9 mouse cellular contexts compared by ENCODE assay signal in the genomic region with DNA sequence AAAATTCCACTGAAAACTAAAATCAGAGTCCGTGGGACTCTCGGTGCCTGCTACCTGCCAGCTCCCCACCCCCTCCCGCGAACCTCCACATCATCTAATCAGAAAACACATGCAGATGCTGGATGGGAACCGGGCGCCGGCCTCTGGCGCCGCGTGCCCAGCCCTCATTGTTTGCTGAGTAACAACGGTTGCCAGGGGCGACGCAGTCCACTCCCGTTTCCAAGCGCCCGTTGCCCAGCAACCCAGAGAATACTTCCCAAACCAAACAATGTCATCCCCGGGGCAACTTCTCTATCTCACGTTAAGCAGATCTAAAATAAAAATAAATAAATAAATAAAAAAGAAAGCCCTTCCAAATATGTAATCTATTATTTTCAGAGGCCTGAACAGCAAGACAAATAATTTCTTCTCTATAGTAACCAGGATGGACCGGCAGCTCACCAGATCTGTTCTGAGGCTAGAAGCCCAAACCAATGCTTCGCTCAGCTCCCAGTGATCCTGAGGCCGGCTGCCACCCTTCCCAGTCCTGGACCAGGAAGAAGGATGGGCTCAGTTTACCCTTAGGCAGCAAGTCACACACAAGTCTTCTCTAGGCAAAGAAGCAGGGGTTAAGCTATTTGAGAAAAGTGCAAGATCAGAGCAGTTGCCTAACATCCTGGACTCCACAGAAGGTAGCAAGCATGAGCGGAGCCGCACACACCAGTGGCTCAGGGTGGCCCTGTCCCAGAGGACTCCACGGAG. TPM values are rescaled to one million over a fixed set of nuclear protein-coding genes. Genes with fewer than 3 reads are reported as not detected.
DNase-seq lines count a peak whose midpoint lies in the region; ATAC-seq and TF ChIP-seq lines count a peak whose summit lies in the region.
"Had no signal": no experiment of that assay in that cellular context is flagged by ENCODE, and none has a peak within 500 bp of the region (broad histone marks: within the 10 kb centered on the region; RNA-seq: fewer than 3 reads in every experiment).

No protein-coding gene starts in this region.

- ATAC-seq in forebrain, embryonic 13.5 days = peak; percentile 83
- peak; percentile 58; the same call in 1 of the 2 replicates for ATAC-seq in heart, embryonic 15.5 days (replicated peaks; ENCODE audit: insufficient number of reproducible peaks, insufficient read depth, low FRiP score, low read depth)
- peak; percentile 28; the same call in 1 of the 2 replicates for ATAC-seq in limb, embryonic 15.5 days (ENCODE audit: insufficient number of reproducible peaks, low FRiP score, low TSS enrichment, low read depth)

- H3K27me3 ChIP-seq in spleen, adult 2 months (ENCODE audit: control insufficient read depth, insufficient read depth, low read length) = no peaks in the 10 kb centered on the region
- H3K27me3 ChIP-seq in forebrain, embryonic 13.5 days = no peaks in the 10 kb centered on the region
- no peaks in the 10 kb centered on the region for H3K27me3 ChIP-seq in heart, embryonic 15.5 days
- no peaks in the 10 kb centered on the region for H3K27me3 ChIP-seq in limb, embryonic 15.5 days

- no peak overlapping the region for H3K4me3 ChIP-seq in spleen, adult 2 months (ENCODE audit: extremely low read depth, insufficient read depth, insufficient read length)
- no peak overlapping the region for H3K4me3 ChIP-seq in forebrain, embryonic 13.5 days
- no peak overlapping the region for H3K4me3 ChIP-seq in heart, embryonic 15.5 days
- H3K4me3 ChIP-seq in limb, embryonic 15.5 days = no peak overlapping the region
- H3K4me3 ChIP-seq: megakaryocyte, embryonic 14.5 days had no signal

- peak overlapping the region; percentile 45 for H3K4me2 ChIP-seq in forebrain, embryonic 13.5 days
- no peak overlapping the region for H3K4me2 ChIP-seq in heart, embryonic 15.5 days
- H3K4me2 ChIP-seq in limb, embryonic 15.5 days = 0 out of 2 replicates have a peak overlapping the region, but pooled peaks have one; percentile 3

- H3K27ac ChIP-seq in spleen, adult 2 months (ENCODE audit: insufficient read depth, low read length) = no peak overlapping the region
- peak overlapping the region; percentile 88 for H3K27ac ChIP-seq in forebrain, embryonic 13.5 days
- peak overlapping the region; percentile 31; the same call in 1 of the 2 replicates for H3K27ac ChIP-seq in heart, embryonic 15.5 days
- H3K27ac ChIP-seq in limb, embryonic 15.5 days = 0 out of 2 replicates have a peak overlapping the region, but pooled peaks have one; percentile 22

- H3K9ac ChIP-seq in forebrain, embryonic 13.5 days = no peak overlapping the region
- H3K9ac ChIP-seq in heart, embryonic 15.5 days = no peak overlapping the region
- no peak overlapping the region for H3K9ac ChIP-seq in limb, embryonic 15.5 days

- TF ChIP-seq POLR2A in spleen, adult 2 months (IDR thresholded peaks at IDR 0.05; ENCODE audit: low read depth, low read length) = no peak

- DNase-seq in spleen, adult 2 months (ENCODE audit: low read depth in 1 of 2, low spot score in 2 of 2) = peak; percentile 15 to 44
- DNase-seq in spleen, adult 12 weeks (ENCODE audit: low spot score) = no peak
- peak; percentile 84 for DNase-seq in kidney, postnatal 10 days
- peak; percentile 52 for DNase-seq in naive thymus-derived CD4-positive, alpha-beta T cell, adult 2 months (ENCODE audit: low read depth)
- peak; percentile 69 for DNase-seq in telencephalon, adult 2 months (ENCODE audit: low read depth, low spot score)

- 48% methylated on average over 24 of the region's 24 CpGs for WGBS in spleen, adult 2 months
- WGBS in forebrain, embryonic 13.5 days = 6% methylated on average over 24 of the region's 24 CpGs
- 14% methylated on average over 24 of the region's 24 CpGs for WGBS in heart, embryonic 15.5 days
- WGBS in limb, embryonic 15.5 days = 17% methylated on average over 24 of the region's 24 CpGs

- H3K4me1 ChIP-seq in spleen, adult 2 months (ENCODE audit: control insufficient read depth, insufficient read depth, insufficient read length) = peaks cover 4% of the 10 kb centered on the region; the same call in 1 of the 2 replicates
- peaks cover 67% of the 10 kb centered on the region for H3K4me1 ChIP-seq in forebrain, embryonic 13.5 days
- peaks cover 42% of the 10 kb centered on the region for H3K4me1 ChIP-seq in heart, embryonic 15.5 days (replicated peaks)
- peaks cover 27% of the 10 kb centered on the region for H3K4me1 ChIP-seq in limb, embryonic 15.5 days

- no peak for TF ChIP-seq CTCF in spleen, adult 2 months (IDR thresholded peaks at IDR 0.05; ENCODE audit: extremely low read depth, insufficient read depth, insufficient read length, insufficient replicate concordance)

- H3K36me3 ChIP-seq in spleen, adult 2 months (ENCODE audit: control insufficient read depth, insufficient read depth, low read length) = no peaks in the 10 kb centered on the region
- no peaks in the 10 kb centered on the region for H3K36me3 ChIP-seq in forebrain, embryonic 13.5 days (ENCODE audit: poor library complexity, severe bottlenecking)
- H3K36me3 ChIP-seq in heart, embryonic 15.5 days = no peaks in the 10 kb centered on the region
- H3K36me3 ChIP-seq in limb, embryonic 15.5 days = no peaks in the 10 kb centered on the region

- H3K9me3 ChIP-seq in forebrain, embryonic 13.5 days (replicated peaks) = no peaks in the 10 kb centered on the region
- H3K9me3 ChIP-seq in heart, embryonic 15.5 days (replicated peaks) = no peaks in the 10 kb centered on the region
- H3K9me3 ChIP-seq in limb, embryonic 15.5 days = no peaks in the 10 kb centered on the region
- H3K9me3 ChIP-seq: megakaryocyte, embryonic 14.5 days had no signal

RNA-seq across cellular contexts. Expression of a gene that starts 16.3 kb away (rescaled TPM):
- polyA plus RNA-seq in spleen, adult 2 months (2012; rRNA removed) = 13.6 and 16.5 TPM in 2 replicates
- 5.8 and 6.9 TPM in 2 replicates for polyA plus RNA-seq in forebrain, embryonic 13.5 days (2015; fragmentation: Nextera tagmentation; extraction: Ambion mirVana)
- polyA plus RNA-seq in heart, embryonic 15.5 days (2015; fragmentation: Nextera tagmentation; extraction: Ambion mirVana) = 4.8 and 6.3 TPM in 2 replicates
- polyA plus RNA-seq in limb, embryonic 15.5 days (2015; fragmentation: Nextera tagmentation; extraction: Ambion mirVana) = 6.0 and 6.1 TPM in 2 replicates

RNA-seq across cellular contexts. Expression of a gene that starts 44.4 kb away (rescaled TPM):
- 3.3 and 4.7 TPM in 2 replicates for polyA plus RNA-seq in spleen, adult 2 months (2012; rRNA removed)
- 1.2 and 1.3 TPM in 2 replicates for polyA plus RNA-seq in forebrain, embryonic 13.5 days (2015; fragmentation: Nextera tagmentation; extraction: Ambion mirVana)
- polyA plus RNA-seq in heart, embryonic 15.5 days (2015; fragmentation: Nextera tagmentation; extraction: Ambion mirVana) = 0.92 and 1.1 TPM in 2 replicates
- 0.72 and 1.00 TPM in 2 replicates for polyA plus RNA-seq in limb, embryonic 15.5 days (2015; fragmentation: Nextera tagmentation; extraction: Ambion mirVana)

RNA-seq across cellular contexts. Expression of a gene that starts 49.9 kb away (rescaled TPM):
- polyA plus RNA-seq in spleen, adult 2 months (2012; rRNA removed) = 98.4 and 128 TPM in 2 replicates
- polyA plus RNA-seq in forebrain, embryonic 13.5 days (2015; fragmentation: Nextera tagmentation; extraction: Ambion mirVana) = 50.0 and 56.9 TPM in 2 replicates
- 28.3 and 37.6 TPM in 2 replicates for polyA plus RNA-seq in heart, embryonic 15.5 days (2015; fragmentation: Nextera tagmentation; extraction: Ambion mirVana)
- polyA plus RNA-seq in limb, embryonic 15.5 days (2015; fragmentation: Nextera tagmentation; extraction: Ambion mirVana) = 43.9 and 45.5 TPM in 2 replicates

RNA-seq across cellular contexts. Expression of a gene that starts 57.2 kb away (rescaled TPM):
- 1.3 and 2.4 TPM in 2 replicates for polyA plus RNA-seq in spleen, adult 2 months (2012; rRNA removed)
- 1.7 TPM in 2 replicates for polyA plus RNA-seq in forebrain, embryonic 13.5 days (2015; fragmentation: Nextera tagmentation; extraction: Ambion mirVana)
- polyA plus RNA-seq in heart, embryonic 15.5 days (2015; fragmentation: Nextera tagmentation; extraction: Ambion mirVana) = 19.8 and 25.7 TPM in 2 replicates
- 15.2 and 20.5 TPM in 2 replicates for polyA plus RNA-seq in limb, embryonic 15.5 days (2015; fragmentation: Nextera tagmentation; extraction: Ambion mirVana)

RNA-seq across cellular contexts. Expression of a gene that starts 59.8 kb away (rescaled TPM):
- polyA plus RNA-seq in spleen, adult 2 months (2012; rRNA removed) = not detected in 2 replicates
- not detected in 2 replicates for polyA plus RNA-seq in forebrain, embryonic 13.5 days (2015; fragmentation: Nextera tagmentation; extraction: Ambion mirVana)
- not detected in 2 replicates for polyA plus RNA-seq in heart, embryonic 15.5 days (2015; fragmentation: Nextera tagmentation; extraction: Ambion mirVana)
- 0.06 TPM in 1 of 2 replicates, not detected in the other for polyA plus RNA-seq in limb, embryonic 15.5 days (2015; fragmentation: Nextera tagmentation; extraction: Ambion mirVana)

Comparison
In these comparisons a context has a peak if more than half of its experiments do, and no peak if none do; other contexts are left out.
1. ATAC-seq: peak in every context shown above with its lines; median percentile 83 in forebrain, embryonic 13.5 days; 58 in heart, embryonic 15.5 days; 28 in limb, embryonic 15.5 days.